Mouse (Mus musculus): ENCODE results near the gene Fam173b. TPM values are rescaled to one million over a fixed set of nuclear protein-coding genes. Genes with fewer than 3 reads are reported as not detected.

Fam173b gene
- 11.1 and 11.6 TPM in 2 replicates for polyA plus RNA-seq (2015; fragmentation: Nextera tagmentation; extraction: Ambion mirVana)

GRCm38 (mm10) chr15:31601646-31602374, at the start of gene Fam173b, which contains the start of gene Cct5:
TSS of gene Fam173b (plus strand) at chr15:31601852.
TSS of gene Cct5 (minus strand) at chr15:31601804.
- ATAC-seq (ENCODE audit: low FRiP score) = peak; percentile 93

GRCm38 (mm10) chr15:31554855-31555254, 46.8 kb upstream of the Fam173b start:
- 82% methylated on average over 2 of the region's 2 CpGs for WGBS
- no peak overlapping the region for H3K27ac ChIP-seq (replicated peaks)
- no peaks in the 10 kb centered on the region for H3K9me3 ChIP-seq (replicated peaks)

More at GRCm38 (mm10) chr15:31601646-31602374, at the start of gene Fam173b, which contains the start of gene Cct5:
- H3K4me2 ChIP-seq = peak within 1 kb of the TSS; percentile 93
- H3K36me3 ChIP-seq = peaks cover 7% of the 10 kb centered on the region; the same call in 1 of the 2 replicates
- peak within 1 kb of the TSS; percentile 73 for H3K9ac ChIP-seq (replicated peaks)
- peak within 1 kb of the TSS; percentile 78 for H3K4me3 ChIP-seq (replicated peaks)
- H3K9me3 ChIP-seq (replicated peaks) = no peaks in the 10 kb centered on the region
- WGBS = under 1% methylated on average over 63 of the region's 63 CpGs
- peaks cover 39% of the 10 kb centered on the region for H3K4me1 ChIP-seq
- H3K27ac ChIP-seq (replicated peaks) = peak within 1 kb of the TSS; percentile 92
- H3K27me3 ChIP-seq (replicated peaks) = no peaks in the 10 kb centered on the region

GRCm38 (mm10) chr15:31561390-31561789, 40.3 kb upstream of the Fam173b start:
- no peaks in the 10 kb centered on the region for H3K36me3 ChIP-seq
- H3K9ac ChIP-seq (replicated peaks) = no peak overlapping the region
- no peak for ATAC-seq (ENCODE audit: low FRiP score)
- no peak overlapping the region for H3K27ac ChIP-seq (replicated peaks)
- H3K4me1 ChIP-seq = no peaks in the 10 kb centered on the region
- no peaks in the 10 kb centered on the region for H3K27me3 ChIP-seq (replicated peaks)
- no peak overlapping the region for H3K4me3 ChIP-seq (replicated peaks)
- no peak overlapping the region for H3K4me2 ChIP-seq
- WGBS = 66% methylated on average over 6 of the region's 6 CpGs
- H3K9me3 ChIP-seq (replicated peaks) = no peaks in the 10 kb centered on the region

More at GRCm38 (mm10) chr15:31554855-31555254, 46.8 kb upstream of the Fam173b start:
- Histone ChIP-seq H3K27me3 (replicated peaks) (no peaks in the 10 kb centered on the region), H3K4me3 (replicated peaks) (no peak overlapping the region), H3K4me2 (no peak overlapping the region), H3K36me3 (no peaks in the 10 kb centered on the region), H3K9ac (replicated peaks) (no peak overlapping the region), H3K4me1 (no peaks in the 10 kb centered on the region)
- no peak for ATAC-seq (ENCODE audit: low FRiP score)

GRCm38 (mm10) chr15:31561976-31562375, 39.7 kb upstream of the Fam173b start:
- H3K27ac ChIP-seq (replicated peaks) = no peak overlapping the region
- ATAC-seq (ENCODE audit: low FRiP score) = no peak
- WGBS = 94% methylated on average over 4 of the region's 4 CpGs
- no peak overlapping the region for H3K4me2 ChIP-seq
- H3K4me1 ChIP-seq = no peaks in the 10 kb centered on the region
- H3K4me3 ChIP-seq (replicated peaks) = no peak overlapping the region
- no peak overlapping the region for H3K9ac ChIP-seq (replicated peaks)
- H3K9me3 ChIP-seq (replicated peaks) = no peaks in the 10 kb centered on the region
- no peaks in the 10 kb centered on the region for H3K27me3 ChIP-seq (replicated peaks)
- H3K36me3 ChIP-seq = no peaks in the 10 kb centered on the region

DNA sequence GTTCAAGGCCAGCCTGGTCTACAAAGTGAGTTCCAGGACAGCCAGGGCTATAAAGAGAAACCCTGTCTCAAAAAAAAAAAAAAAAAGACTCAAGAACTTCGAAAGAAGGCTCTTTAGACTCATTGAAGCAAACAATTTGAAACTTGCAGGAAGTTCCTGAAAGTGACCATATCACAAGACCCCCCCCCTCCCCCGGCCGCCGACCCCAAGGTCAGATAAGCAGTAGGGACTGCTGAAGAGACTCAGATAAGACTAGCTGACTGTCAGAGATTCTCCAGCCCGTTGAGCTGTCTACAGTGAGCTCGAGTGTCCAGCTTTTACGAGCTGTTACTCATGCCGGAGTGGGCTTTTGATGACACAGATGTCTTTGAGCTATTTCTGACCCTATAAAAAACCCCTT, 38.8 kb upstream of the Fam173b start:
- H3K9ac ChIP-seq (replicated peaks) = no peak overlapping the region
- no peak overlapping the region for H3K4me2 ChIP-seq
- no peak for ATAC-seq (ENCODE audit: low FRiP score)
- no peaks in the 10 kb centered on the region for H3K36me3 ChIP-seq
- no peaks in the 10 kb centered on the region for H3K9me3 ChIP-seq (replicated peaks)
- no peaks in the 10 kb centered on the region for H3K27me3 ChIP-seq (replicated peaks)
- H3K4me1 ChIP-seq = no peaks in the 10 kb centered on the region
- no peak overlapping the region for H3K27ac ChIP-seq (replicated peaks)
- H3K4me3 ChIP-seq (replicated peaks) = no peak overlapping the region
- WGBS = 86% methylated on average over 8 of the region's 8 CpGs

- ATAC-seq (ENCODE audit: low FRiP score) = no peak
- Histone ChIP-seq H3K9me3 (replicated peaks) (no peaks in the 10 kb centered on the region), H3K4me2 (no peak overlapping the region), H3K27me3 (replicated peaks) (no peaks in the 10 kb centered on the region), H3K4me1 (0 out of 2 replicates have a peak, but pooled peaks cover 5% of the 10 kb centered on the region), H3K4me3 (replicated peaks) (no peak overlapping the region), H3K27ac (replicated peaks) (no peak overlapping the region), H3K9ac (replicated peaks) (no peak overlapping the region), H3K36me3 (no peaks in the 10 kb centered on the region)
- WGBS = 75% methylated on average over 19 of the region's 19 CpGs
These were observed 37.8 kb upstream of the Fam173b start for GRCm38 (mm10) chr15:31563577-31564546.

DNA sequence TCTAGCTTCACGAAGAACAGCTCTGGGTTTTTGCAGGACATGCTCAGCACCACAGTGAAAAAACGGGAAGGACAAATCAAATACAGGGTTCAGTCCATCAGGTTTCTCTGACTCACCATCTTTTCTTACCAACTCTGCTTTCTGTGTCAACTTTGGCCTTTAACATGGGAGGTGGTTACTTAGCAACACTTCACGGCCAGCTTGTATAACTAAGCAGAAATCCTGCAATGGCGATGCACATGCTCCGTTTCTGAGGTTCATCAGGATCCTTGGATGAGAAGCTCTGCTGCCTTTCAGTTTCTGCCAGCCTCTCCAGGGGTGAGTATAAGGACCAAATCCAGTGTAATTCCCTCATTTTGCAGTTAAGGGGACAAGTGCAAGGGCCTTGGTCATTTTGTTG, 36.5 kb upstream of the Fam173b start, which contains the start of gene Cmbl:
Cmbl (plus strand) TSS at position 206 of the 400 bp plus-strand sequence.
- H3K4me1 ChIP-seq = 0 out of 2 replicates have a peak, but pooled peaks cover 5% of the 10 kb centered on the region
- no peak within 1 kb of the TSS for H3K4me3 ChIP-seq (replicated peaks)
- H3K27ac ChIP-seq (replicated peaks) = no peak within 1 kb of the TSS
- 68% methylated on average over 5 of the region's 5 CpGs for WGBS
- no peaks in the 10 kb centered on the region for H3K27me3 ChIP-seq (replicated peaks)
- H3K9ac ChIP-seq (replicated peaks) = no peak within 1 kb of the TSS
- no peak within 1 kb of the TSS for H3K4me2 ChIP-seq
- H3K9me3 ChIP-seq (replicated peaks) = no peaks in the 10 kb centered on the region
- ATAC-seq (ENCODE audit: low FRiP score) = no peak
- H3K36me3 ChIP-seq = no peaks in the 10 kb centered on the region

GRCm38 (mm10) chr15:31565786-31566185, 35.9 kb upstream of the Fam173b start:
- no peak overlapping the region for H3K4me3 ChIP-seq (replicated peaks)
- no peak overlapping the region for H3K27ac ChIP-seq (replicated peaks)
- 80% methylated on average over 1 of the region's 1 CpGs for WGBS
- H3K9ac ChIP-seq (replicated peaks) = no peak overlapping the region
- H3K36me3 ChIP-seq = no peaks in the 10 kb centered on the region
- no peaks in the 10 kb centered on the region for H3K27me3 ChIP-seq (replicated peaks)
- 0 out of 2 replicates have a peak, but pooled peaks cover 5% of the 10 kb centered on the region for H3K4me1 ChIP-seq
- H3K9me3 ChIP-seq (replicated peaks) = no peaks in the 10 kb centered on the region
- no peak overlapping the region for H3K4me2 ChIP-seq
- no peak for ATAC-seq (ENCODE audit: low FRiP score)

DNA sequence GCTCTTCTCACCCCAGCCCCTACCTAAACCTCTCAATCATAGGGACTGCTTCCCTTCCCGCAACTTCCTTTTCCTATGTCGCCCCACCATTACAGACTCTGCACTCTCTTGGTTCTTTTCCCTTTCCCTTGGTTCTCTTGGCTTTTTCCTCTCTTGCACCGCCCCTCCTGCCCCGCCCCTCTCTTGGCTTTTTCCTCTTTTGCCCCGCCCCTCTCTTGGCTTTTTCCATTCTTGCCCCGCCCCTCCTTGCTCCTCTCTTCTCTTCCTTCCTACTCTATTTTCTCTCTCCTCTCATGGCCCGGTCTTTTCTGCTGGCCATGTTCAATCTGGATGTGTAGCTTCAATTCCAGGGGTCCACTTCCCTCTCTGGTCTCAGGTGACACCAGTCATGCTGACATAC, 34.2 kb upstream of the Fam173b start:
- 0 out of 2 replicates have a peak, but pooled peaks cover 5% of the 10 kb centered on the region for H3K4me1 ChIP-seq
- H3K27ac ChIP-seq (replicated peaks) = no peak overlapping the region
- H3K9me3 ChIP-seq (replicated peaks) = no peaks in the 10 kb centered on the region
- no peak overlapping the region for H3K9ac ChIP-seq (replicated peaks)
- 68% methylated on average over 7 of the region's 7 CpGs for WGBS
- H3K27me3 ChIP-seq (replicated peaks) = no peaks in the 10 kb centered on the region
- no peak overlapping the region for H3K4me3 ChIP-seq (replicated peaks)
- no peak for ATAC-seq (ENCODE audit: low FRiP score)
- H3K36me3 ChIP-seq = no peaks in the 10 kb centered on the region
- H3K4me2 ChIP-seq = no peak overlapping the region

- Histone ChIP-seq H3K4me1 (0 out of 2 replicates have a peak, but pooled peaks cover 5% of the 10 kb centered on the region), H3K4me3 (replicated peaks) (no peak overlapping the region), H3K36me3 (no peaks in the 10 kb centered on the region), H3K9ac (replicated peaks) (no peak overlapping the region), H3K27ac (replicated peaks) (no peak overlapping the region), H3K4me2 (peak overlapping the region; percentile 9; the same call in 1 of the 2 replicates), H3K9me3 (replicated peaks) (no peaks in the 10 kb centered on the region), H3K27me3 (replicated peaks) (no peaks in the 10 kb centered on the region)
- 30% methylated on average over 12 of the region's 12 CpGs for WGBS
- ATAC-seq (ENCODE audit: low FRiP score) = peak; percentile 53; the same call in 1 of the 2 replicates
These were observed 33.1 kb upstream of the Fam173b start for GRCm38 (mm10) chr15:31568581-31568996.

DNA sequence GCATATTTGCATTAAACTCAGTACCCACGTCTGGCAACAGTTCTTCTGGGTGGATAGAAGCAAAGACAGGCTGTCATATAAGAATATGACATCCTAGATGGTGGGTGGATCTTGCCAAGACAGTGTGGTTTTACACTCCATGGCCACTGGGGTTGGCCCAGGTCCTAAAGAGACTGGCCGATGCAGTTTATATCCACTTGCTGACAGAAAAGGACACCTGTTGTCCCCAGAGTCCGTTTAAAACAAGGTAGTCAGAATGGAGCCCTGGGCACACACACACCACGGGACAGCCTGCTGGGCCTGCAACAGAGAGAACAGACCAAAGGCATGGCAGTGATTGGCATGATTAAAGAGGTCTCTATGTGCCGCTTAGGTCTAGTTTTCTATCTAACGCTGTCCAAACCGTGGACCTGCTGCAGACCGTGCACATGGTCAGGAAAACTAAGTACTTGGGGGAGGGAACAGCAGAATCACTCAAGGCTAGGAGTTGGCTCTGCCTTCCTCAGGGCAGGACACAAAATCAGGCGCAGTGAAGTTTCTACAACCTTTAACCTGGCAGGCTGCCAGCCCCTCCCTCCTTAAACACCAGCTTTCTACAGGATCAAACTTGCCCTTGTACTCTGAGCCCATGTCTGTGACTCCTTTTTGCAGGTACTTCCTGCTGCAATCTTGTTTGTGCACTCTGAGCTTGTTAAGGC, 32.2 kb upstream of the Fam173b start:
- no peak overlapping the region for H3K4me2 ChIP-seq
- no peak overlapping the region for H3K27ac ChIP-seq (replicated peaks)
- no peak for ATAC-seq (ENCODE audit: low FRiP score)
- H3K4me3 ChIP-seq (replicated peaks) = no peak overlapping the region
- WGBS = 64% methylated on average over 9 of the region's 9 CpGs
- H3K9me3 ChIP-seq (replicated peaks) = no peaks in the 10 kb centered on the region
- H3K27me3 ChIP-seq (replicated peaks) = no peaks in the 10 kb centered on the region
- no peaks in the 10 kb centered on the region for H3K36me3 ChIP-seq
- H3K9ac ChIP-seq (replicated peaks) = no peak overlapping the region
- 0 out of 2 replicates have a peak, but pooled peaks cover 5% of the 10 kb centered on the region for H3K4me1 ChIP-seq

Data from neural tube, embryonic 15.5 days (tissue).